Mouse (Mus musculus): ENCODE measurements around the gene Ppil1. TPM values are rescaled to one million over a fixed set of nuclear protein-coding genes. Genes with fewer than 3 reads are reported as not detected.
A peak's percentile ranks its signal among the peaks of the same experiment; 100 is the strongest.

Ppil1 gene
- total RNA-seq (2015) (37.5 and 39.4 TPM in 2 replicates), total RNA-seq (2017) (53.6 and 57.3 TPM in 2 replicates)

DNA sequence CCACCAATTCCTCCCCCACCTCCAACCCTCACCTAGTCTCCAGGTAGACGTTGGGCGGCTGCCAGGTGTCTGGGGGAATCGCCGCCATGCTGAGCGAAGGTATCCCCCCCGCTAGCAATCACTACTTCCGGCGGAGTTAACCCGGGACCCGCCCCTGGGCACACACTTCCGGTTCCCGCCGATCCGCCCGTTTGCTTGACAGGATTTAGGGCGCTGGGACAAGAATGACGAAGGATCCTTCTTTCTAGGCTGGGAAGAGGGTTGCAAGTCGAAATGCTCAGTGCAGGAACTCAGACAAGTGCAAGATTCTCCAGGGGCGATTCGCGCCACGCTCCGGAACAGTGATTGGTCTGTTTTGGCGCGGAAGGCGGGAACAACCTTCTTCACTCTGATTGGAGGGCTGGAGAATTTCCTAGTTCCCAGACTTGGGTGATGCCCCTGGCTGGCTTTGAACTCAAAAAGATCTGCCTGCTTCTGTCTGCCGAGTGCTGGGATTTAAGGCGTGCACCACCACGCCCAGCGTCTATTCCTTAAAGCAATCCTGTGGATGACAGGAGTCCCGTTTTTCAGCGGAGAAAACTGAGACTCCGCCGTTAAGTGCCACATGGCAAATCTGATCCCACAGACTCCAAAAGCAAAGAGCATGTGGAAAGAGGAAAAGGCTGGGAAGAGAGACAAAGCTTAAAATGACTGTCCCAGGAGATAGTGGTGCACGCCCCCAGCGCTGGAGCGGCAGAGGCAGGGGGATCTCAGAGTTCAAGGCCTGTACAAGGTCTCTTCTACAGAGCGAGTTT lies at the start of gene Ppil1:
Gene Ppil1 (minus strand): TSS at position 347 of the 794 bp plus-strand sequence.
- peak; percentile 58 for ATAC-seq (ENCODE audit: poor library complexity, severe bottlenecking)

DNA sequence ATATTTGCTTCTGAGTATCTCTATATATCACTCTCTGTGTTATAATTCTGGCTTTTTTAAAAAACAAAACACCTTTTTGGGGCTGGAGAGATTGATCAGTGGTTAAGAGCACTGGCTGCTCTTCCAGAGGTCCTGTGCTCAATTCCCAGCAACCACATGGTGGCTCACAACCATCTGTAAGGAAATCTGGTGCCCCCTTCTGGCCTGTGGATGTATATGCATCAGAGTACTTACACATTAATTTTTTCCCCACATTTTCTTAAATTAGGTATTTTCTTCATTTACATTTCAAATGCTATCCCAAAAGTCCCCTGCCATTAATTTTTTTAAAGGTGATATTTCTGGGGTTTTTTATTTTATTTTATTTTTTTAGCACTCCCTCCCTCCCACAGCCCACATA lies 49.3 kb upstream of the Ppil1 start:
- no peak for ATAC-seq (ENCODE audit: poor library complexity, severe bottlenecking)

DNA sequence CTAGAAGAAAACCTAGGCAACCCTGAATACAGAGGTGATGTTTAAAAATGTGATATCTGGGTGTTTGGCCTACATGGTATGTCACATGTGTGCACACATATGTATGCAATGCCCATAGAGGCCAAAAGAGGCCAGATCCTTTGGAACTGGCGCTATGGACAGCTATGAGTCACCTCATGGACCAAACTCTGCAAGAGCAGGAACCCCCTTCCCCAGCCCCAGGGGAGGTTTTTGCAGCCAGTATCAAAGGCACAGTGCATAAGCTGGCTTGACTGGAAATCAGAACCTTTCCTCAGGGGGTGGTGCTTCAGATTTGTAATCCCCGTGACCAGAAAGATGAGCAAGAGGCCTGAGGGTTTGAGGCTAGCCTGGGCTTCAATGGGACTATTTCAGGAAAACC lies 48.1 kb upstream of the Ppil1 start:
- ATAC-seq (ENCODE audit: poor library complexity, severe bottlenecking) = no peak

DNA sequence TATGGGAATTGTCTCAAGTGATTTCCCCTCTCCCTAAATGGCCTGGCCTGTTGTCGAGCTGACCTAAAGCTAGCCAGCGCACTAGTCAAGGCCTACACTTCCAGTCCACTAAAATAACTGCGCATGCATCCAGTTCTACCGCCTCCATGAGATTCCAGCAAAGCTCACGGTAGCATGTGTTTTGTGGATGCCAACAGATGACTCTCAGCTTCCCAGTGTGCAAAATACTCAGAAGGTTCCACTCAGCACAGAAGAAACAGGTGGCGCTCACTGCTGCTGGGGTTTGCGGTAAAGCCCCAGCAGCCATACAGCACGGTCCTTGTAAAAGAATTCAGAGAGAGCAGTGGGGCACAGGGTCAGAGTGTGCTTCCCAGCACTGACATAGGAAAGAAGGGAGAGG lies 47.6 kb upstream of the Ppil1 start:
- ATAC-seq (ENCODE audit: poor library complexity, severe bottlenecking) = no peak

DNA sequence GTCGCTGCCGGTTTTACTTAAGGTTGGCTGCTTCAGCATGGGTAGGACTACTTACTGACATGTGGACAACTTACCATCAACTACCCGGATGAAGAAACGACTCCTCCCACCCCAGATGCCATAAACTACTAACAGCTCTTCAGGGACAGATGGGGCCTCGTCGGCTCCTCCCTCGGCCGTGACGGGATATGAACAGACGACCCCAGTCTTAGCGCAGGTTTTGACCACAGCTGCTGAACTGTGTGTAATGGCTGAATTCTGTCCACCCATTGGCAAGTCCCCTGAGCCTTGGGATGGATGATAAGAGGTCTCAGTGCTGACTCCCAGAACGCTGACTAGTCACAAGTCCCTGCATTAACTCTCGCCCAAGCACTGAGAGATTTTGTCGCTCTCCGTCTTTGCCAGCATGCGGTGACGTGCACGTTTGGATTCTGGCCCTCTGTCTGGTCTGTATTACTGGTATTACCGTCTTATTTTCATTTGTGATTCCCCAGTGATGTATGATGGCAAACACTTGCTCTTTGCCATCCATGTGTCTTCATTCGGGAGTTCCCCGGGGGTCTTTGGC lies 46.2 kb upstream of the Ppil1 start:
- ATAC-seq (ENCODE audit: poor library complexity, severe bottlenecking) = no peak

DNA sequence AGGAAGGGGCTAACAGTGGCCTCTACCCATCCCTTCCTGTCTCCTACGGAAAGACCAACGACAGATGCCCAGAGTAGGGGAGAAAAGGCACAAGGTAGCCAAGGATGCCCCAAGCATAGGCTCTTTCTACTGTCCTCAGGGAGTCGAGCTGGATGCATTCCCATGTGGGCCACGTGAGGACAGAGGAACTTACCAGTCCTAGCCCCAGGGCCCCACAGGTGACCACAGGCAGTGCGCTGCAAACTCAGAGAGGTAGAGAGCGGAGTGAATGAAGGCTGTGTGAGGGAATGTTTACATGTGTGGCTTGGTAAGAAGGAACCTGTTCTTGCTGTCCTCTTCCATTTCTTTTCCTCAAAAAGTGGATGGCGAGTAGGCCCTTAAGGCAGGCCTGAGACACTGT lies 41.9 kb upstream of the Ppil1 start:
- ATAC-seq (ENCODE audit: poor library complexity, severe bottlenecking) = peak; percentile 53

DNA sequence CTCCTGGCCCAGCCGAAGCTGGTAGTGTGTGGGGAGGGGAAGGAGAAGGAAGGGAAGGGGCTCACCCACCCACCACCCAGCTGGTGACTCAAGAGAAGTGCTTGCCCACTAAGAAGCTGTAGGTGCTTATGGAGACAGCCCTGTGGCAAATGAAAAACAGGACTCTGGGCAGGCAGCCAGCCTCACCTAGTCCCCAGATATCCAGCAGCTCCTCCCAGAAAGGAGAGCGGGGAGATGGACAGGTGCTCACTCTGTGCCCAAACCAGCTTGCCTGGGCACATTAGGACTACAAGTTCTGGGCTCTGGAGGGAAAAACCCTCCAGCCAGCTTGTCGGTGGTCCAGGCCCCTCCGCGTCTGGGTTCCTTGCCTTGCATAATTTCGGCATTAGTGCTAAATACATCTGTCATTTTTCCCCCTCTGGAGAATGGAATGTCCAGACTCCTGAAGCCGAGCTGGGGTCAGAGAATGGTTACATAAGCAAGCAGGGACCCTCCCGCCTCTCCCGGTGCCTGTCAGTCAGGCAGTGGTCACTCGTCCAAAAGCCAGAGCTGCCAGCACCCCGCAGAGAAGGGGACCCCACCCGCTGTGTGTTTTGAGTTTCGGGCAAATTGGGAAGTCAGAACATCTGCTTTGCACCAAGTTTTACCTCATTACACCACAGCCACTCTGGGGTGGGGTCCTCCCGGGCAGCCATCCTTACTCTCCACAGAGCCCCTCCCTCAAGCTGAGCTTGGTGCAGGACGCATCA lies 41.2 kb upstream of the Ppil1 start:
- ATAC-seq (ENCODE audit: poor library complexity, severe bottlenecking) = peak; percentile 29

DNA sequence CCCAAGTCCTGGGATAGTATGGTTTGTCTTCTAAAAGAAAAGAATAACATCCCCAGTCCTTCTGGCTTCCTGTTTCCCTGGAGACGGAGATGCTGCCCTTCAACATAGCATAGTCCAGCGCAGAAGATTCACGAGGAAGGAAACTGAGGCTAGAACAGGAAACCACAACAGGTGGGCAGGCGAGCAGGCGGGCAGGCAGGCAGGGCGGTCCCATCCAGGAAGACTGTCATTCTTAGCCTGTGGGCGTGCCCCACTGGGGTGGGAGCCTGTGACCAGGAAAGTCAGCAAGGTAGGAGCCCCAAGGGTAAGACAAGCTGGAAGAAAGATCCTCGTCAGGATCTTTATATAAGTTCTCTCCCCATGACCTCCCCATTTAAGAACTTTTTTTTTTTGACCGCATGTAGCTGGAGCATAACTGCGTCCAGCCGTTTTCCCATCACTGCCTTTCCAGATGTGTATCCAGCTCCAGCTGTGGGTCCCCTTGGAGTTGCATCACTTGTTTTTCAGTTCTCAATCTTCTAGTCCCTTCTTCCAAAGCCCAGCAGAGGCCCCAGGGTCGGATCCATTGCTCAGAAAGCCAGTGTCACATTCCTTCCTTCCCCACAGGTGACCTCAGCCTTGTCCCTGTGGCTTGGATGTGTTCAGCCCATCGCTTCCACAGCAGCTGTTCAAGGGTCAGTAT lies 40.5 kb upstream of the Ppil1 start:
- ATAC-seq (ENCODE audit: poor library complexity, severe bottlenecking) = peak; percentile 65

DNA sequence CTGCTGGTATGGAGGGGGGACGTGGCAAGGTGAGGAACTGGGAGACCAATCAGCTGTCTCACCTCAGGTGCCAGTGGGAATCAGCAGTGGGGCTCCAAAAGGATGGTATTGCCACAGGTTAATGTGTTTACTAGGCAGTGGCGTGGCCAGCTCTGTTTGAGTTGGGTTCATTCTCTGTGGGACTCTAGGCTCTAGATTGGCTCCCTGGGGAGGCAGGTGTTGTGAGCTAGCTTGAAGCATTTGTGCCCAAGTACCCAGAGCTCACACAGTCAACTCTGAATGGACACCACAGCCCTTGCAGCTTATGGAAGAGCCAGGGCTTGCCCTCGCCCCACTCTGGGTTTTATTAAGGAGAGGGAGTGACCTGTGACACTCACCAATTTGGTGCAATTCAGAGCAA lies 39.9 kb upstream of the Ppil1 start:
- ATAC-seq (ENCODE audit: poor library complexity, severe bottlenecking) = no peak

DNA sequence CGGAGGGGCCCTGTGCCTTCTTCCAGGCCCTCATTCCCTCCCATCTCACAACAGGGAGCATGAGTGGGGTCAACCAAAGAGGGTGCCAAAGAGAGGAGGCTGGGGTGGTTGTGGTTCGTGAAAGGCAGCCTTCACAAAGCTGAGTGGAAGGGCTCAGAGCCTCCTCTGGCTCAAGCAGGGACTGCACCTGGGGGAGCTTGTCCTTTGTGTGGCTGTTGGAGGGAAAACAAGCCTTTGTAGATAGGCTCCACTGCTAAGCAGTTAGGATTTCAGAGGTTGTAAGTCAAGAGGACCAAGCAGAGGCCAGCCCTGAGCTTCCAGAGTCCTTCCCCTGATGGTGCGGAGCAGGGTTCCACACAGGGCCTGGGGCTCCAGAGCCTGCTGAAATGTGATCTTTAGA lies 39.1 kb upstream of the Ppil1 start:
- ATAC-seq (ENCODE audit: poor library complexity, severe bottlenecking) = no peak

DNA sequence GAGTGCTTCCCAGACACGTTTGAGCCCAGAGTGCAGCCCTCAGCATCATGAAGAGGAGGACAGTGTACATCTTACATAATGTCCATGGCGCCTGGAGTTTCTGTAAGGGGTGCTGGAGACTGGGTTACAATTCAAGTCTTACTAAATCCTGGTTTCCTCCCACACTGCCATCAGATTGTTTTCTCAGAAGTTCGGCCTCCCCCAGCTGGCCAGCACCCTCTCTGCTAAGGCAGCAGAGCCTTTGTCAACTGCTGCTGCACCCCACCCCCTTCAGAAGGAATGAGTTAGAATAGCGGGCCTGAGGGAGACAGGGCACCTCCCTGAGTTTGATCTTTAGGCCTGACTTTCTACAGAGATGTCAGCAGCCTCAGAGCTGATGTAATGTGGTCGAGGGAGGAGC lies 38.2 kb upstream of the Ppil1 start:
- no peak for ATAC-seq (ENCODE audit: poor library complexity, severe bottlenecking)

DNA sequence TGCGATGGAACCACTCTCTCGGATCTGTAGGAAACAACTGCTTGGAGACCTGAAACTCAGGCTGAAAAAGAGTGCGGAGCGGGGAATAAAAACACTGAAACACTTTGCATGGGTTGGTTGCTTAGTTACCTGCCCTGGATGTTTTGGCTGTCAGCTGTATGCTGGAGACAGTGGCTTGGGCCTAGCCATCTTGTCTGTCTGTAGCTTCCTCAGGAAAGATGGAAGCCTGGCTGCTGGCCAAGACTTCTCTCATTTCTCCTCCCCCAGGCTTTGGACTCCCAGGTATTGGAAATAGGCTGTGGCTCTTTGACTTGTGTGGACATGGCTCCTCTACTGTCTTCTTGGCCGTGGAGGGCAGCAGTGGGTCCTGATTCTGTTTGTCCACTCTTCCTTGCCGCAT lies 37.4 kb upstream of the Ppil1 start:
- ATAC-seq (ENCODE audit: poor library complexity, severe bottlenecking) = no peak

DNA sequence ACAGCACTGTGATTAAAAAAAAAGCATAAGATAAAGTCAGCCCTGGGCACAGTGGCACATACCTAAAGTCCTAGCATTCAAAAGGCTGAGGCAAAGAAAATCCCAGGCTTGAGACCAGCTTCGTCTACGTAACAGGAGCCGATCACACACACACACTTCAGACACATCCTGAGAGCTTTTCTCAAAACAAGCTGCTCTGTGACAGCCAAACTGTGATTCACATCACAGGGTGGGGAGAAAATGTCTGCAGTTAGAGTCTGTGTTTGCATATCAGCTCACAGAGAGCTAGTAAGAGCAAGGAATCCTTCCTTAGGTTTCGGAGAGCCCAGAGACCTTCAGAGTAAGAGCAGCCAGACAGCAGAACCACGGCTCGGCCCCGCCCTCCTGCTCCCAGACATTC lies 36.9 kb upstream of the Ppil1 start:
- no peak for ATAC-seq (ENCODE audit: poor library complexity, severe bottlenecking)

DNA sequence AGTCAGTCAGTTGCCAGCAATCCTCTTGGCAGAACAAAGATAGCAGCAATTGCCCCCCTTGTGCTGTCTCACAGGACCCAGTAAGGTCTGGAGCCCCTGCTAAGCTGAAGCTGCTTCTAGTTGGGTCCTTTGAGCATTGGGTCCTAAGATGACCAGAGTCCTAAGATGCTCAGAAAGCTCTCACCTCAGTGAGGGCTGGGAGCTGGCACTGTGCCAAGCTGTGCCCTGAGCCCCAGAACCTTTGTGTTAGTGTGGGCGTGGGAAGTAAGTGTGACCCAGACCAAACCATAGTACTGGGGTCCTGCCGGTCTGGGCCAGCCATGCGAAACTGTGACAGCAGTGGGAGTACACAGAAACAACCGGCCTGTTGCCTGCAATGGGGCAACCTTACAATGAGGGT lies 35.3 kb upstream of the Ppil1 start:
- ATAC-seq (ENCODE audit: poor library complexity, severe bottlenecking) = no peak

DNA sequence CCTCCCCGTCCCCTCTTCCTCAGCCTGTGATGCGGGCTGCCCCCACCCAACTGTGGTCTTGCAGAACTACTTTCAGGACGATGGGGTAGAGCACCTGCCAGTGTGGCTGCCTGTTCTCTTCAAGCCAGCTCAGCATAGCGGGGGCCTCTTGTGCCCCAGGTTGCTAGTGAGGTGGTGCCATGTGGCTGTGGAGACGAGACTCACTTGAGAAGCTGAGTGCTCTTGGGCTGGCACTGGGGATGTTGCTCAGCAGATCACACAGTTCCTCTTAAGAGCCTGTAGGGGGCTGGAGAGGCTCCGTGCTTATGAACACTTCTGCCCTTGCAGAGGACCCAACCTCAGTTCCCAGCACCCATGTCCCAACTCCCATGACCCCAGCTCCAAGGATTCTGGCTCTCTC lies 33.8 kb upstream of the Ppil1 start:
- ATAC-seq (ENCODE audit: poor library complexity, severe bottlenecking) = no peak

DNA sequence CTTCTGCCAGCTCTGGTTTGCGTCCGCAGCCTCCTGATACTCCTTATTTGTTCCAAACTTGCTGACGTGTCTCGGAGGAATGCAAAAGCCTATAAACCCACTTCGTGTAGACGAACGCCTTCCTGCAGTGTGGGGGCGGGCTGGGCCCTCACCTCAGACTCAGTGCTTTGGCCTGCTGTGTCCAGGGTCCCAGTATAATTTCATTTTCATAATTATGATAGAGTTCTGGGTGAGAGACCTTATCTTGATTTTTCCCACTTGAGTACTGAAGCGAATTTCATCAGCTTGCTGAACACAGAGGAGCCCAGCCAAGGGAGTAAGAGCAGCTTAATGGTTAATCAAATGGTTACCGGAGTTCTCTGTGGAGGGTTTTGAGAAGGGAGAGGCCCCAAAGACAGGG lies 33.3 kb upstream of the Ppil1 start:
- no peak for ATAC-seq (ENCODE audit: poor library complexity, severe bottlenecking)

DNA sequence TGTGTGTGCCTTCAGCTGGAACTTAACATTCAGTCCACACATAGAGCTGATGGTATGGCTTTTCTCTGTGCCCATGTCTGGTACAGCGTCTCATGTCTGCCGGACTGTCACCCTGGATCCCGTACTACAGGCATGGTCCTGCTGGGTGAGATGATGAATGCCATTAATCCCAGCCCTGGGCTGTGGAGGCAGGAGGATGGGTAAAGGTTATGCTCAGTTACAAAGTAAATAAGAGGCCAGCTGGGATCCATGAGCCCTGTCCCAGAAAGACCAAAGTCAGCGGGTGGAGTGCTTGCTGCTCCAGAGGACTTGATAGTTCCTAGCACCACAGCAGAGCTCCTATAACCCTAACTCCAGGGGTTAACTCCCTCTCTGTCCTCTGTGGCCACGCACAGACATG lies 31.8 kb upstream of the Ppil1 start:
- ATAC-seq (ENCODE audit: poor library complexity, severe bottlenecking) = no peak

DNA sequence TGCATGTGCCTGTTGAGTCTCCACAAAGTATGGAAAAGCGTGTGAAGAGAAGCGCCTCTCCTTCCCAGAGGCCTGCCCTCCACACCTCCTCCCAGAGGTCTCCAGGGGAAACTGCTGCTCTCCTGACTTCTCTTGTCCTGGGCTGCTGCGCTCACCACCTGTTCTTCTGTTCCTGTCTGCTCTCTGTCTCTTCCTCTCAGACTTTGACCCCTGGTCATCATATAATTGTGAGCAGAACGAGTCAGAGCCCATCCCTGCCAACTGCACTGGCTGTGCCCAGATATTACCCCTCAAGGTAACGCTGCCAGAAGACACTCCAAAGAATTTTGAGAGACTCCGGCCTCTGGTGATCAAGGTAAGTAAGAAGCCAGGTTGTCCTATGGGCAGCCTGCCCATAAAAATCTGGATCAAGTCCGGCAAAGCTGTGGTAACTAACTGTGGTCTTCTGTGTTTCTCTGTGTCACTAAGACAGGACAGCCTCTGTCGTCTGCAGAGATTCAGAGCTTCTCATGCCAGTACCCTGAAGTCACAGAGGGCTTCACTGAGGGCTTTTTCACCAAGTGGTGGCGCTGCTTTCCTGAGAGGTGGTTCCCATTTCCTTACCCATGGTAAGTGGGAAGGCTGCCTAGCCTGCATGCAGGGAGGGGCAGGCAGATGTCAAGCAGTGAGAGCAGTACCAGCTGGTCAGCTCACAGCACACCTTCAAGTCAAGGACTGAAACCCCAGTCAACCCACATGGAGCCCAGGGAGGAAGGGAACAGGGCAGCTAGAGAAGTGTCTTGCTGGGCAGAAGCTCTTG lies 30.0 kb upstream of the Ppil1 start:
- no peak for ATAC-seq (ENCODE audit: poor library complexity, severe bottlenecking)

DNA sequence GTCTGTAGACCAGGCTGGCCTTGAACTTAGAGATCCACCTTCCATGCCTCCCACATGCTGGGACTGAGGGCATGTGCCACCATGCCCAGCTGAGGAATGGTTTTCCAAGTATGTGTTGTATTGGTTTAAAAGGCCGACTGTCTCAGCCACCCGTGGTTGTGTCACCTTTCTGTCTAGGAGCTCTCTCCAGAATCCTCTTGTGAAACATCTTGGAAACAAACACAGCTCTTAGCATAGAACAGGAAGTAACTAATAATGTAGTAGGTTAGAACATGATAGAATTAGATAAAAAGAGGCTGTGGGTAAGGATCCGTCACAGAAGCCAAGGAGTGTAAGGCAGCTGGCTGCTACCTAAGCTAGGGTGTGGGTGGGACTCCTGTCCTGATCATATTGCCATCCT lies 29.0 kb upstream of the Ppil1 start:
- ATAC-seq (ENCODE audit: poor library complexity, severe bottlenecking) = no peak

DNA sequence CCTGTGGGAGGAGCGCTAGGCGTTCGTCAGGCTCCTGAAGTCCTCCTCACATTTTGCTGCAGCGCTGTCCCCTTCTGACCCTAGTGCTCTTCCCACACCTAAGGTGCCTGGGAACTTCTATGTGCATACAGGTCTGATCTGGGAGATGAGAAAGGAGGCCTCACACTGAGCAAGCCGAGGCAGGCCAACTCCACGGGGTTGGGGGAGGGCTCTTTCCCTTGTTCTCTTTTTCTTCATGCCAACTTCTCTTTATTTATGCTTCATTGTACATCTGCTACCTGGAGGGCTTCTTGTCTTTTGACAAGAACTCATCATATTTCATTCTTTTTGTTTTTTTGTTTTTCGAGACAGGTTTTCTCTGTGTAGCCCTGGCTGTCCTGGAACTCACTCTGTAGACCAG lies 27.8 kb upstream of the Ppil1 start:
- ATAC-seq (ENCODE audit: poor library complexity, severe bottlenecking) = no peak

All from megakaryocyte, adult 5-6 weeks (primary cell).